ENCODE assay signal across 9 mouse cellular contexts in genomic region chr7:31105061-31105768, GRCm38 (mm10). TPM values are rescaled to one million over a fixed set of nuclear protein-coding genes. Genes with fewer than 3 reads are reported as not detected.
A peak's percentile ranks its signal among the peaks of the same experiment; 100 is the strongest.
DNase-seq lines count a peak whose midpoint lies in the region; ATAC-seq and TF ChIP-seq lines count a peak whose summit lies in the region.
"Had no signal": no experiment of that assay in that cellular context is flagged by ENCODE, and none has a peak within 500 bp of the region (broad histone marks: within the 10 kb centered on the region; RNA-seq: fewer than 3 reads in every experiment).

No protein-coding gene starts in this region.

- no peaks in the 10 kb centered on the region for H3K27me3 ChIP-seq in ES-Bruce4 (ENCODE audit: control insufficient read depth, insufficient read depth, low read length, poor library complexity, severe bottlenecking)
- no peaks in the 10 kb centered on the region for H3K27me3 ChIP-seq in small intestine, adult 2 months (ENCODE audit: control insufficient read depth, insufficient read depth, low read length)
- no peaks in the 10 kb centered on the region for H3K27me3 ChIP-seq in forebrain, embryonic 16.5 days (replicated peaks; ENCODE audit: control insufficient read depth, insufficient read depth, low read length)

- H3K9ac ChIP-seq in ES-Bruce4 (ENCODE audit: low read depth, poor library complexity, severe bottlenecking) = no peak overlapping the region
- H3K9ac ChIP-seq in forebrain, embryonic 16.5 days (replicated peaks; ENCODE audit: low read depth, low read length) = no peak overlapping the region
- H3K9ac ChIP-seq: limb, embryonic 15.5 days had no signal

- H3K27ac ChIP-seq in ES-Bruce4 (ENCODE audit: insufficient read depth, low read length) = no peak overlapping the region
- no peak overlapping the region for H3K27ac ChIP-seq in bone marrow, adult 2 months (ENCODE audit: control insufficient read depth, insufficient read depth, low read depth, low read length, poor library complexity)
- no peak overlapping the region for H3K27ac ChIP-seq in small intestine, adult 2 months (ENCODE audit: insufficient read depth, low read depth, low read length)
- no peak overlapping the region for H3K27ac ChIP-seq in forebrain, embryonic 16.5 days (ENCODE audit: low read length)
- H3K27ac ChIP-seq: limb, embryonic 15.5 days had no signal

- TF ChIP-seq CTCF in ES-Bruce4 (IDR thresholded peaks at IDR 0.05; ENCODE audit: low read depth, low read length) = peak; percentile 71
- peak; percentile 68 for TF ChIP-seq CTCF in bone marrow, adult 2 months (IDR thresholded peaks at IDR 0.05; ENCODE audit: control insufficient read depth, insufficient read depth, low read length)
- TF ChIP-seq CTCF in small intestine, adult 2 months (IDR thresholded peaks at IDR 0.05; ENCODE audit: extremely low read depth, insufficient read length, insufficient replicate concordance, low read depth, low read length) = peak; percentile 69; the same call in 1 of the 2 replicates

- peak; percentile 81 for ATAC-seq in granulocyte monocyte progenitor cell, adult 5-6 weeks (replicated peaks; ENCODE audit: poor library complexity, severe bottlenecking)
- no peak for ATAC-seq in forebrain, embryonic 16.5 days

- peak; percentile 64 to 65 for DNase-seq in layer of hippocampus, postnatal 10 days (ENCODE audit: low spot score in 2 of 2)
- DNase-seq in layer of hippocampus, adult 9-10 months (ENCODE audit: low spot score) = no peak
- peak; percentile 67 to 69 for DNase-seq in left cerebral cortex, postnatal 36 days (ENCODE audit: low spot score in 2 of 2)

- H3K36me3 ChIP-seq in ES-Bruce4 (ENCODE audit: control insufficient read depth, insufficient read depth, low read length, poor library complexity, severe bottlenecking) = no peaks in the 10 kb centered on the region
- H3K36me3 ChIP-seq in small intestine, adult 2 months (ENCODE audit: control insufficient read depth, insufficient read depth, low read length) = no peaks in the 10 kb centered on the region
- H3K36me3 ChIP-seq in forebrain, embryonic 16.5 days (ENCODE audit: control insufficient read depth, insufficient read depth) = no peaks in the 10 kb centered on the region
- H3K36me3 ChIP-seq: limb, embryonic 15.5 days had no signal

- no peak overlapping the region for H3K4me2 ChIP-seq in forebrain, embryonic 16.5 days (ENCODE audit: low read length)
- H3K4me2 ChIP-seq: limb, embryonic 15.5 days had no signal

- intact Hi-C loops in left cerebral cortex, postnatal 36 days (cut with DNase I) = no loop called here

- no peaks in the 10 kb centered on the region for H3K9me3 ChIP-seq in ES-Bruce4 (replicated peaks; ENCODE audit: control insufficient read depth, insufficient read depth, low read length, poor library complexity, severe bottlenecking)
- no peaks in the 10 kb centered on the region for H3K9me3 ChIP-seq in forebrain, embryonic 16.5 days (ENCODE audit: control insufficient read depth, low read length)
- H3K9me3 ChIP-seq: limb, embryonic 15.5 days had no signal

- 52% methylated on average over 15 of the region's 15 CpGs for WGBS in bone marrow, adult 2 months
- WGBS in small intestine, adult 2 months = 60% methylated on average over 15 of the region's 15 CpGs
- 72% methylated on average over 15 of the region's 15 CpGs for WGBS in forebrain, embryonic 16.5 days

- no peaks in the 10 kb centered on the region for H3K4me1 ChIP-seq in ES-Bruce4 (ENCODE audit: control insufficient read depth, insufficient read depth, low read length)
- H3K4me1 ChIP-seq in bone marrow, adult 2 months (ENCODE audit: control insufficient read depth, insufficient read depth, low read length) = no peaks in the 10 kb centered on the region
- no peaks in the 10 kb centered on the region for H3K4me1 ChIP-seq in small intestine, adult 2 months (ENCODE audit: control insufficient read depth, insufficient read depth, insufficient read length, low read length)
- H3K4me1 ChIP-seq in forebrain, embryonic 16.5 days (replicated peaks; ENCODE audit: control insufficient read depth, insufficient read depth, low read length) = no peaks in the 10 kb centered on the region
- H3K4me1 ChIP-seq: limb, embryonic 15.5 days had no signal

- TF ChIP-seq EP300 in ES-Bruce4 (IDR thresholded peaks at IDR 0.05; ENCODE audit: insufficient read depth, low read depth, low read length) = no peak

- no peak for TF ChIP-seq POLR2A in ES-Bruce4 (IDR thresholded peaks at IDR 0.05; ENCODE audit: insufficient read depth, low read length)
- no peak for TF ChIP-seq POLR2A in bone marrow, adult 2 months (IDR thresholded peaks at IDR 0.05; ENCODE audit: borderline replicate concordance, control insufficient read depth, low read depth, low read length)
- TF ChIP-seq POLR2A in small intestine, adult 2 months (IDR thresholded peaks at IDR 0.05; ENCODE audit: low read depth, low read length) = no peak

- no peak overlapping the region for H3K4me3 ChIP-seq in ES-Bruce4 (ENCODE audit: low read depth, low read length)
- H3K4me3 ChIP-seq in bone marrow, adult 2 months (replicated peaks; ENCODE audit: control insufficient read depth, low read depth, low read length) = no peak overlapping the region
- no peak overlapping the region for H3K4me3 ChIP-seq in small intestine, adult 2 months (ENCODE audit: low read depth, low read length)
- no peak overlapping the region for H3K4me3 ChIP-seq in forebrain, embryonic 16.5 days (replicated peaks; ENCODE audit: low read length)
- H3K4me3 ChIP-seq: limb, embryonic 15.5 days had no signal

RNA-seq across cellular contexts. Expression of gene Hpn, which starts 9.9 kb away (rescaled TPM):
- 1 to 10 TPM; 2.1 to 2.9 TPM for total RNA-seq in layer of hippocampus, postnatal 10 days (2021)
- polyA plus RNA-seq in ES-Bruce4 (2011; ENCODE audit: insufficient read depth, insufficient read length, low read depth, missing spikeins) = 27.6 and 28.7 TPM in 2 replicates
- polyA plus RNA-seq in bone marrow, adult 2 months (2011; ENCODE audit: insufficient read depth, insufficient read length, low replicate concordance, missing spikeins) = 38.2 and 59.6 TPM in 2 replicates
- total RNA-seq in granulocyte monocyte progenitor cell, adult 5-6 weeks (2014; fragmentation: Nextera tagmentation) = 11.1 TPM in 1 of 2 replicates, not detected in the other
- total RNA-seq in granulocyte monocyte progenitor cell, adult 5-6 weeks (2017) = not detected in 2 replicates
- total RNA-seq in left cerebral cortex, postnatal 36 days (2021) = 1 to 10 TPM; 2.1 to 4.5 TPM
- polyA plus RNA-seq in small intestine, adult 2 months (2012; rRNA removed) = 4.2 and 27.5 TPM in 2 replicates
- polyA plus RNA-seq in forebrain, embryonic 16.5 days (2015; fragmentation: Nextera tagmentation; extraction: Ambion mirVana) = 0.88 TPM in 1 of 2 replicates, not detected in the other

RNA-seq across cellular contexts. Expression of gene Scn1b, which starts 21.6 kb away (rescaled TPM):
- total RNA-seq in layer of hippocampus, postnatal 10 days (2021) = 100 to 1,000 TPM; 264 to 274 TPM
- 26.1 and 27.5 TPM in 2 replicates for polyA plus RNA-seq in ES-Bruce4 (2011; ENCODE audit: insufficient read depth, insufficient read length, low read depth, missing spikeins)
- polyA plus RNA-seq in bone marrow, adult 2 months (2011; ENCODE audit: insufficient read depth, insufficient read length, low replicate concordance, missing spikeins) = 4.3 and 6.2 TPM in 2 replicates
- total RNA-seq in granulocyte monocyte progenitor cell, adult 5-6 weeks (2014; fragmentation: Nextera tagmentation) = not detected in 2 replicates
- total RNA-seq in granulocyte monocyte progenitor cell, adult 5-6 weeks (2017) = not detected in 2 replicates
- total RNA-seq in left cerebral cortex, postnatal 36 days (2021) = 100 to 1,000 TPM; 640 to 844 TPM
- 11.1 and 19.6 TPM in 2 replicates for polyA plus RNA-seq in small intestine, adult 2 months (2012; rRNA removed)
- 4.1 and 5.3 TPM in 2 replicates for polyA plus RNA-seq in forebrain, embryonic 16.5 days (2015; fragmentation: Nextera tagmentation; extraction: Ambion mirVana)

RNA-seq across cellular contexts. Expression of gene Fxyd3, which starts 28.7 kb away (rescaled TPM):
- 1 to 10 TPM in 1 of 2 experiments, not detected in 1; 1.2 TPM for total RNA-seq in layer of hippocampus, postnatal 10 days (2021)
- 1.9 TPM in 1 of 2 replicates, not detected in the other for polyA plus RNA-seq in ES-Bruce4 (2011; ENCODE audit: insufficient read depth, insufficient read length, low read depth, missing spikeins)
- polyA plus RNA-seq in bone marrow, adult 2 months (2011; ENCODE audit: insufficient read depth, insufficient read length, low replicate concordance, missing spikeins) = not detected in 2 replicates
- not detected in 2 replicates for total RNA-seq in granulocyte monocyte progenitor cell, adult 5-6 weeks (2014; fragmentation: Nextera tagmentation)
- total RNA-seq in granulocyte monocyte progenitor cell, adult 5-6 weeks (2017) = not detected in 2 replicates
- not detected for total RNA-seq in left cerebral cortex, postnatal 36 days (2021)
- 22.7 and 60.7 TPM in 2 replicates for polyA plus RNA-seq in small intestine, adult 2 months (2012; rRNA removed)
- 0.15 and 0.66 TPM in 2 replicates for polyA plus RNA-seq in forebrain, embryonic 16.5 days (2015; fragmentation: Nextera tagmentation; extraction: Ambion mirVana)

RNA-seq across cellular contexts. Expression of gene Lgi4, which starts 46.1 kb away (rescaled TPM):
- total RNA-seq in layer of hippocampus, postnatal 10 days (2021) = 10 to 100 TPM; 13.2 to 15.5 TPM
- 0.88 TPM in 1 of 2 replicates, not detected in the other for polyA plus RNA-seq in ES-Bruce4 (2011; ENCODE audit: insufficient read depth, insufficient read length, low read depth, missing spikeins)
- 0.23 and 2.3 TPM in 2 replicates for polyA plus RNA-seq in bone marrow, adult 2 months (2011; ENCODE audit: insufficient read depth, insufficient read length, low replicate concordance, missing spikeins)
- total RNA-seq in granulocyte monocyte progenitor cell, adult 5-6 weeks (2014; fragmentation: Nextera tagmentation) = not detected in 2 replicates
- total RNA-seq in granulocyte monocyte progenitor cell, adult 5-6 weeks (2017) = not detected in 2 replicates
- 10 to 100 TPM; 27.4 to 28.7 TPM for total RNA-seq in left cerebral cortex, postnatal 36 days (2021)
- polyA plus RNA-seq in small intestine, adult 2 months (2012; rRNA removed) = 2.5 and 3.0 TPM in 2 replicates
- polyA plus RNA-seq in forebrain, embryonic 16.5 days (2015; fragmentation: Nextera tagmentation; extraction: Ambion mirVana) = 0.20 and 0.24 TPM in 2 replicates

RNA-seq across cellular contexts. Expression of gene Fxyd1, which starts 48.2 kb away (rescaled TPM):
- total RNA-seq in layer of hippocampus, postnatal 10 days (2021) = 10 to 100 TPM; 67.2 to 69.2 TPM
- 2.1 TPM in 2 replicates for polyA plus RNA-seq in ES-Bruce4 (2011; ENCODE audit: insufficient read depth, insufficient read length, low read depth, missing spikeins)
- 7.8 and 16.2 TPM in 2 replicates for polyA plus RNA-seq in bone marrow, adult 2 months (2011; ENCODE audit: insufficient read depth, insufficient read length, low replicate concordance, missing spikeins)
- not detected in 2 replicates for total RNA-seq in granulocyte monocyte progenitor cell, adult 5-6 weeks (2014; fragmentation: Nextera tagmentation)
- not detected in 2 replicates for total RNA-seq in granulocyte monocyte progenitor cell, adult 5-6 weeks (2017)
- 10 to 100 TPM; 75.9 to 86.2 TPM for total RNA-seq in left cerebral cortex, postnatal 36 days (2021)
- polyA plus RNA-seq in small intestine, adult 2 months (2012; rRNA removed) = 35.6 and 41.4 TPM in 2 replicates
- polyA plus RNA-seq in forebrain, embryonic 16.5 days (2015; fragmentation: Nextera tagmentation; extraction: Ambion mirVana) = 10.7 and 14.5 TPM in 2 replicates
